Mouse (Mus musculus) ovary, postnatal 36 days (tissue): ENCODE data around the gene Gm20481.
"Not testable (repeated sequence)": the region's sequence is repeated elsewhere in the genome, so short reads cannot be mapped to it uniquely, and the experiment has no call there.

Experiments
- DNase-seq: peaks from one replicate; pipeline ENCODE4 v3.0.0; 2022; ENCODE audit warnings: low spot score, mixed read lengths

Gm20481 gene

DNA sequence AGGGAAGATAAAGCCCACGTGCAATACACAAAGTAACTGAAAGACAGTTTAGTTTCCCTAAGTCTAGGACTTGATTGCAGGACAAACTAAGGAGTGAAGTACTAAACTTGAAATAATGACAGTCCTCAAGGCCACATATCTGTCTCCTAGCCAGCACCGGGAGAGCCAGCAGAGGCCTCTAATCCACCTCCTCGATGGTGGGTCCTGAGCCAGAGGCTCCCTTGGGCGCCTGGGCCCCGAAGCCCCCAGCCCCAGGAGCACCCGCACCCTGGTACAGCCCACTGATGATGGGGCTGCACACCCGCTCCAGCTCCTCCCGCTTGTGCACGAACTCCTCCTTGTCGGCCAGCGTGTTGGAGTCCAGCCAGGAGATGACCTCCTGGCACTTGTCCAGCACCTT is at the start of gene Gm20481:
Gene Gm20481 (plus strand): TSS at position 91 of the 400 bp plus-strand sequence.
- DNase-seq: not testable (repeated sequence)

DNA sequence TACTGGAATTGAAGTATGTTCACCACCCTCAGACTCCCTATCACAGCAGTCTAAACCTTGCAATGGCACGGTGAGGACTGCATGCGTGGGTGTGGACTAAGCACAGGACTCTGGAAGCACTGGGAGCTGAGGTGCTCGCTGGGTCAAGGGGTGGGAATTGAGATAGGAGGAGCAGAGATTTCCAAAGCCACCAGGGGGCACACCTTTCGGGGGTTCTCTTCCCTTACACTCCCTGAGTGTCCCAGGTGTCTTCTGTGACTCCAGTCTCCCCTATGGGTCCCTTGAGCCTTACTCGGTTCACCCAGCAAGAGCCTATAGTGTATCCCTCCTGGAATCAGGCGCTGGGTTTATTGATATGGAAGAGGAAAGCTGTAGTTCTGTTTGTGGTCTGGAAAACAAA is 46.8 kb upstream of the Gm20481 start:
- DNase-seq: no peak

DNA sequence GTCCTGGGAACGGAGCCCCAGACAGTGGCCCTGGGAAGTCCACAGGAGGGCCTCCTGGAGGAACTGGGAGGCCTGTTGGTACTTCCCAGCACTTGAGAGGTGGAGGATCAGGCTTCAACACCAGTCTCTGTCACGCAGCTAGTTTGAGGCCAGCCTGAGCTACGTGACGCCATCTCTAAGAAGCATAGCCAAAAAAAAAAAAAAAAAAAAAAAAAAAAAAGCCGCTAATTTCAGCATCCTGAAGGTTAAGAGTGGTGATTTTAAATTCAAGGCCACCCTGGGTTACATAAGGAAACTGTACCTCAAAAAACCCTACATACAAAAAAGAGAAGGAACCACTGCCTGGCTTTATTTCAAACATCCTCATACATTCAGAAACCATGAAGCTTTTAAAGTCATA is 45.5 kb upstream of the Gm20481 start:
- no peak for DNase-seq

DNA sequence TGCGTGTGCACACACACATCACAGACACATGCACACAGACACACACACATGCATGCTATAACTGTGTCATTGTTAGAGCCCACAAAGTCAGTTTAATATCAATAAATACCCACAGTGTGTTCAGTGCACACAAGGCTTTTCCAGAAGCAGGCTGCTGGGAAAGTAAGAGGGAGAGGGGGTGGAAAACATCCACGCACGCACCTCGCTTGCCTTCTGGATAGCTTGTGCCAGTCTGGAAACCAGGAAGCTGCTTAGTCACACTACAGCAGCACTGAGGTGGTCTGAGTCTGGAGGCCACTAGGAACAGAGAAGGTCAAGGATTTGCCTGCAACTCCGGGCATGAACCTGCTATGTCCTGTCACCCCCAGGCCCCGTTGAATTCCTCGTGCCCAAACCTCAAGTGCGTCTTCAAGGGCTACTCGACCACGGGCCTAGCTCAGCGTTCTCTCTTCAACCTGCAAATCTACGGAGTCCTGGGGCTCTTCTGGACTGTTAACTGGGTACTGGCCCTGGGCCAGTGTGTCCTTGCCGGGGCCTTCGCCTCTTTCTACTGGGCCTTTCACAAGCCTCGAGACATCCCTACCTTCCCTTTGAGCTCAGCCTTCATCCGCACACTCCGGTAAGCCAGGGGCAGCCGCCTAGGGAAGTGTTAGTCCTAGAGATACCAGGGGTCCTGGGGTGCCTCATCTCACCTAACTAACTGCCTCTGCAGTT is 42.2 kb upstream of the Gm20481 start:
- DNase-seq: no peak

DNA sequence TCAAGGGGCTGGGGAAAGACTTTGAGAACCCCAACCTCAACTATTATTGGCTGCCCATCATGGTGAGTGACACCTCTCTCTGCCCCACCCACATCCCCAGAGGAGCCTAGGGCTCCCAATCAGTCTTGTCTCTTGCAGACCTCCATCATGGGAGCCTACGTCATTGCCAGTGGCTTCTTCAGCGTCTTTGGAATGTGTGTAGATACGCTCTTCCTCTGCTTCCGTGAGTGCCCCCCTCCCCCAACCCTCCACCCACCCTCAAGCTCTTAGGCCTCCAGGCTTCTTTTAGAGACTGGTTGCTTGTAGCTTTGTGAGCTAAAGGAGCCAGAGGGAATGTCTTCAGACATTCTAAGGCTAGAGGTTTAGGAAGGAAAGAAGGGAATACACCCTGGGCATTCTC is 40.9 kb upstream of the Gm20481 start:
- DNase-seq: no peak

DNA sequence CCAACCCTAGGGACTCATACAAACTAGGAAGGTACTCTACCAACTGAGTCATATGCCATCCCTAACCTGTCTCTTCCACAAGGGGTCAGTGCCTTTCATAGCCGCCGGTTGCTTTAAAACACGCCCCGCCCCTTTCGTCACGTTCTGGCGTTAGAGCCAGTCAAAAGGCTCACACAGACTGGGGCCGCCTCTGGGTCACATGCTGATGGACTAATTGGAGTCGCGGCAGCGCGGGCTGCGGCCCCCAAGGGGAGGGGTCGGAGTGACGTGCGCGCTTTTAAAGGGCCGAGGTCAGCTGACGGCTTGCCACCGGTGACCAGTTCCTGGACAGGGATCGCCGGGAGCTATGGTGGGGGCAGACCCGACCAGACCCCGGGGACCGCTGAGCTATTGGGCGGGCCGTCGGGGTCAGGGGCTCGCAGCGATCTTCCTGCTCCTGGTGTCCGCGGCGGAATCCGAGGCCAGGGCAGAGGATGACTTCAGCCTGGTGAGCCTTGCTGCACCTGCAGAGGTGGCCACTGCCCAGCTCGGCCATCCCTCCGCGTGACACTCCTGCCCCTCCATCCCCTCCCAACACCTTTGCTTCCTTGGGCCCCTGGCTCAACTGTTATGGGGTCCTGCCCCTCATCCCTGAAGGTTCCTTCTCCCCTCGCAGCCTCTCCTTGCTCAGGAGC is 38.5 kb upstream of the Gm20481 start, which contains the start of gene Neu1:
Gene Neu1 (plus strand): TSS at position 193 of the 674 bp plus-strand sequence.
- DNase-seq: peak; percentile 97

DNA sequence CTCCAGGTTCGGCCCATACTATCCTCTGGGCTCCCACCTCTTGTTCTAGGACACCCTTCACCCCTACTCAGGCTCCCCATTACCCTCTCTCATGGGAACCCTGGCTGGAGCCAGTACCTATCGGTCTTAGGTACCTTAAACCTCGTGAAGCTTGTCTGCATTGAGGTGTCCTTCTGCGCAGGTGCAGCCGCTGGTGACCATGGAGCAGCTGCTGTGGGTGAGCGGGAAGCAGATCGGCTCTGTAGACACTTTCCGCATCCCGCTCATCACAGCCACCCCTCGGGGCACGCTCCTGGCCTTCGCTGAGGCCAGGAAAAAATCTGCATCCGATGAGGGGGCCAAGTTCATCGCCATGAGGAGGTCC is 38.0 kb upstream of the Gm20481 start:
- peak; percentile 35 for DNase-seq

DNA sequence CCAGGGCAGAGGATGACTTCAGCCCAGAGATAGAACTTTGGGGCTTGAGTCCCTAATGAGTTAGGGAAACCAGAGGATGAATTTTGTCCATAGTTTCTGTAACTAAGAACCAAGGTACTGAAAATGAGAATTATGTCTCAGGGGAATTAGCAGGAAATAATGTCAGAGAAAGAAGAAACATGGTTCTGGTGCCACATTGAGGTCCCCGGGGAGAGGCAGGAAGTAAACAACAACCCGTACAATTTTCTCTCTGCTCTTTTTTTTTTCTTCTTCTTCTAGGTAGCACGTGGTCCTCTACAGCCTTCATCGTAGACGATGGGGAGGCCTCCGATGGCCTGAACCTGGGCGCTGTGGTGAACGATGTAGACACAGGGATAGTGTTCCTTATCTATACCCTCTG is 37.4 kb upstream of the Gm20481 start:
- no peak for DNase-seq

DNA sequence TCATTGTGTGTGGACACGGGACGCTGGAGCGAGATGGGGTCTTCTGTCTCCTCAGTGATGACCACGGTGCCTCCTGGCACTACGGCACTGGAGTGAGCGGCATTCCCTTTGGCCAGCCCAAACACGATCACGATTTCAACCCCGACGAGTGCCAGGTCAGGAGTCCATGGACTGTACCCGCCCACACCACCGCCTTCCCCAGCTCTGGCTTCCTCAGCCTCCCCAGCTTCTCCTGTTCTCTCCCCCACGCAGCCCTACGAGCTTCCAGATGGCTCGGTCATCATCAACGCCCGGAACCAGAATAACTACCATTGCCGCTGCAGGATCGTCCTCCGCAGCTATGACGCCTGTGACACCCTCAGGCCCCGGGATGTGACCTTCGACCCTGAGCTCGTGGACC is 35.7 kb upstream of the Gm20481 start:
- no peak for DNase-seq

DNA sequence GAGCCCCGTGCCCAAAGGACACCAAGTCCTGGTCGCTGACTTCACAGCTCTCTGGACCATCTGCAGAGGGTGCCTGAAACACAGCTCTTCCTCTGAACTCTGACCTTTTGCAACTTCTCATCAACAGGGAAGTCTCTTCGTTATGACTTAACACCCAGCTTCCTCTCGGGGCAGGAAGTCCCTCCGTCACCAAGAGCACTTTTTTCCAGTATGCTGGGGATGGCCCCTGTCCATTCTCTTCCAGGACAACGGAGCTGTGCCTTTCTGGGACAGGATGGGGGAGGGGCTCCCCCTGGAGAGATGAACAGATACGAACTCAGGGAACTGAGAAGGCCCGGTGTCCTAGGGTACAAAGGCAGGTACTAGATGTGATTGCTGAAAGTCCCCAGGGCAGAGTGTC is 34.9 kb upstream of the Gm20481 start:
- no peak for DNase-seq

DNA sequence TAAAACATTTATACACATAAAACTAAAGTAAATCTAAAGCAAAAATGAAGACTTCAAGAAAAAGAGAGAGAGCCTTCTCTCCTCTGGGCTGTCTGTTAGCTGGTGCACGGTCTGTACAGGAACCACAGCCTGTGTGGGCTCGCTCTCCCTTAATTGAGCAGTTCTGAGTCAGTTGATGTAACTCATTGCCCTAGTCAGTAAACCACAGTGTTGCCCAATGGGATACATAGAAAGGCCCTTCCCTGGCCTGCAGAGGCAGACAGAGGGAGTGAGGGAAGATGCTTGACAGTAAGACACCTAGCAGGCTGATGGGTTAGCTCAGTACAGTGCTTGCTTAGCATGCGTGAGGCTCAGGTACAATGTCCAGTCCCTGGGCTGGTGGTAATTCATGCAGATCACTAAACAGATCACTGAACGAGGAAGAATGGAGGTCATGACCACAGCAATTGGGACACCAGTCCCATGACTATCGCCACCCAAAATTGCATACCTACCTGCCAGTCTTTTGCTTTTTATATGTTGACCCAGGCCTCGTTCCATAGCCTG is 31.7 kb upstream of the Gm20481 start:
- no peak for DNase-seq

DNA sequence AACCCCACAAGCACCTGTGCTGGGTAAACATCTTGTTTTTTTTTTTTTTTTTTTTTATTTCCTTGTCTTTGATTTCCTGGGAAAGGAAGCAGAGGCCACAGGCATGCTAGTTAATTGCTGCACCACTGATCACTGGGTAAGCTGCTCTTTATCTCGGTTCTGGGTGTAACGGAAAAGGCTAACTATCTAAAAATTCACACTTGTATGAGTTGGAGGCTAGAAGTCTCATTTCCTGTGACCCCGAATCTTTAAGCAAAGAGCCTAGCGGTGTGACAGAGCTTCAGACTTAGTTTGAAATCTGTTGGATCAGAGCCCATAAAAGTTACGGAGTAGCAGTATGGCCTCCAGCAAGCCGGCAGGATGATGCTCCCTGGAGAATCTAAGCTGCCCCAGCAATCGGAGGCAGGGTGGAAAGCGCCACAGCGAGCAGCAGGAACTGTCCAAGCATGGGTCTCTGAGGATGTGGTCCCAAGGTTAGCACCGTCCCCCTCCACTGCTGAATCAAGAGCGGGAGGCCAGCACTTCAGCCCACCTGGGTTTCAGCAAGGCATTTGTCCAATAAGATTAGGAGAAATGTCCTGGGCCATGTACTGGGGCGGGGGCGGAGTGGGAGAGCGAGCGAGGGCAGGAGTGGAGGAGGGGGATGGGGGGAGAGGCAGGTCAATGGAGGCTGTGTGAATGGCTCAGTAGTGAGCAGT is 28.2 kb upstream of the Gm20481 start:
- peak; percentile 25 for DNase-seq

DNA sequence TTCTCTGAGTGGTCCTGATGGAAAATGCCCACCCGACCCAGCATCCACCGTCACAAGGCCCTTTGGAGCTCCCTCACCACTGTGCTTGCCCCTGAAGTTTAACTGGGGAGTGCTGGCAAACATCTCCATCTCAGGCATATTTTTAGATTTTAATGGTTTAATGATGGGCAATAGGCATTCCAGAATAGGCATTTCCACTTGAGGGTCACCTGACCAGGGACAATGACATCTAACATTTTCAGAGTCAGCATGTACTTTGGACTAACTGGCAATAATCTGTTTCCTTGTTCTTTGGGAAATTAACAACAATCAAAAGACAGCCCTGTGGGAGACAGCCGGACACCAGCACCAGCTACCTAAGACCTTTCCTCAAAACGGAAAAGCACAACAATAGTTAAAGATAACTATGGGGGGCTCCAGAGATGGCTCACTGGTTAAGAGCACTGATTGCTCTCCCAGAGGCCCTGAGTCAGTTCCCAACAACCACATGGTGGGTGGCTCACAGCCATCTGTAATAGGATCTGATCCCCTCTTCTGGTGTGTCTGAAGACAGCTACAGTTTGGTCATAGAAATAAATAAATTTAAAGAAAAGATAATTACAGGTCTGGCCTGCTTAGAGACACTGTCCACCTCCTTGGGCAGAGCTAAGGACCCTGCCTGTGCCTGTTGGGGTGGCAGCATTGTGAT is 26.4 kb upstream of the Gm20481 start:
- DNase-seq: no peak

DNA sequence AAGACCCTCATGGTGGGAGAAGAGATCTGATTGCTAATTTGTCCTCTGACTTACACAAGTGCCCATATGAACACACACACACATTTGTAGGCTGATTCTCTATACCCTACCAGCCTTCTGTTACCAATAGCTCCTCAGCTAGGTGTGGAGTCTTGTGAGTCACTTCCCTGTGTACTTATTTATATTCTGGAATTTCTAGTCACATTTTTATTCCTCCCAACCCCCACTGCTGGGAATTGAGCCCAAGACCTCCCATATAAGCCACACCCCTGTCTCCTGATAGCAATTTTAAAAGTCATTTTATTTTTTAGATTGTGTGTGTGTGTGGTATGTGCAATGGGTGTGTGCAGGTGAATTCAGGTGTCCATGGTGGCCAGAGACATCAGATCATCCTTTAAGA is 25.4 kb upstream of the Gm20481 start:
- DNase-seq: no peak

DNA sequence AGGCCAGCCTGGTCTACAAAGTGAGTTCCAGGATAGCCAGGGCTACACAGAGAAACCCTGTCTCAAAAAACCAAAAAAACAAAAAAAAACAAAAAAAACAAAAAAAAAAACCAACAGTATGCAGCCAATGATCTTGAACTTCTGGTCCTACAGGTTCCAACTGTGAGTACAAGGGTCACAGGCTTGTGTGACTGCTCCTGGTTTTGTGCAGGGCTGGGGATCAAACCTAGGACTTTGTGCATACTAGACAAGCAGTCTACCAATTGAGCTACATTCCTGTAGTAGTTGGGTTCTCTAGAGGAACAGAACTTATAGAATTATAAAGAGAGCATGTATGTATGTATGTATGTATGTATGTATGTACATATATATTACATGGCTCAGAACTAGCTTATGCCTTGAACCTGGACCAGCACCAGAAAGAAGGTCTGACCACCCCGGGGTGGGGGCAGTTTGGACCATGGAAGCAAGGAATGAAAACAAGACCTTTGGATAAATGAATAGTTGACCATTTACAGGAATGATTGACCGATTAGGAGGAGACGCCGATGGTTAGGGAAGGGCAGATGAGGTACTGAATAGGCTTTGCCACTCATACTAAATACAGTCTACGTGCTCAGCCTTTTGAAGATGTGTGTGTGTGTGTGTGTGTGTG is 23.1 kb upstream of the Gm20481 start:
- no peak for DNase-seq

DNA sequence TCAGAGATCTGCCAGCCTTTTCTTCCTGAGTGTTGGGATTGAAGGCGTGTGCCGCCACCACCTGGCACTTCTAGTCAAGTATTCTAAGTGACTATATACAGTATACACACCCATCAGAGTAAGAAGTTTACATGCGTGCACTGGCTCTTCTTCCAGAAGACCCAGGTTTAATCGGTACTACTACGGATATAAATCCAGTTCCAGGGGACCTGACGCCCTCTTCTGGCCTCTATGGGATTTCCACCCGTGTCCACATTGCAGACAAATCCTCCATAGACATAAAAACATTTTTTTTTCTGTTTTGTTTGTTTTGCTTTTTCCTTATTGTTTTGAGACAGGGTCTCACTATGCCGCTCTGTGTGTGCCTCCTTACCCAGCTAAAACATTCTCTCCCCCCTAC is 22.1 kb upstream of the Gm20481 start:
- DNase-seq: no peak

DNA sequence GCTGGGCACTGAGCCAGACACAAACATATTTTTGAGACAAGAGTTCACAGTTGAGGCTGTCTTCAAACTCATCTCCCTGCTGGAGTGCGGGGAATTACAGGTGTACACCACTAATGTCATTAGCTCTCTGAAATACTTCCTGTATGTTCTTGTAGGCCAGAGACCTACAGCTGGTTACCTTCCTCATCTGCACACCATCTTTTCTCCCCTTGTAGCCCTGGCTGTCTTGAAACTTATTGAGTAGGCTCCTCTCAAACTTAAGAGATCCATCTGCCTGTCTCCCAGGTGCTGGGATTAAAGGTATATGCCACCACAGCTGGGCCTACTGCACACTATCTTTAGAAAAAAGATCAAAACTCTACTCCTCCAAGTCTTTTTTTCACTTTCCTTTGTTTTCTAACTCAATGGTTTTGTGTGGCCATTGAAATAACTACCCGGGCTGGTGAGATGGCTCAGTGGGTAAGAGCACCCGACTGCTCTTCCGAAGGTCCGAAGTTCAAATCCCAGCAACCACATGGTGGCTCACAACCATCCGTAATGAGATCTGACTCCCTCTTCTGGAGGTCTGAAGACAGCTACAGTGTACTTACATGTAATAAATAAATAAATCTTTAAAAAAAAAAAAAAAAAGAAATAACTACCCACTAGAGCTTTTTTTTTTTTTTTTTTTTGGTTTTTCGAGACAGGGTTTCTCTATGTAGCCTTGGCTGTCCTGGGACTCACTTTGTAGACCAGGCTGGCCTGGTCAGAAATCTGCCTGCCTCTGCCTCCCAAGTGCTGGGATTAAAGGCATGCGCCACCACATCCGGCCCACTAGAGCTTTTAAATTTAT is 20.8 kb upstream of the Gm20481 start:
- not testable (repeated sequence) for DNase-seq

DNA sequence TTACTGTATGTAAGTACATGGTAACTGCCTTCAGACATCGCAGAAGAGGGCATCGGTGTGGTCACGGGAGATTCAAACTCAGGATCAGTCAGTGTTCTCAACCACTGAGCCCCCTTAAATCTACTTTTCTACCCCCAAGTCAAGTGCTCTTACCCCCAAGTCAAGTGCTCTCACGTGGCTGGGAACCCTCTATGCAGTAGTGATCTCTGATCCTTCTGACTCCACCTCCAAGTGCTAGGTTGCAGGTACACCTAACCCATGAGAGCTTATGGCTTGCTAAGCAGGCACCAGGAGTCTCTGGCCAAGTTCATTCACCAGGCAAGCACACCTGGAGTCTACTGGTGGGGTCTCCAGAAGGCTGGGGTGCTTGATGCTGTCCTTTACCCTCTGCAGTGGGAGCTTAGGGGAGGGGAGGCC is 20.2 kb upstream of the Gm20481 start:
- DNase-seq: no peak

DNA sequence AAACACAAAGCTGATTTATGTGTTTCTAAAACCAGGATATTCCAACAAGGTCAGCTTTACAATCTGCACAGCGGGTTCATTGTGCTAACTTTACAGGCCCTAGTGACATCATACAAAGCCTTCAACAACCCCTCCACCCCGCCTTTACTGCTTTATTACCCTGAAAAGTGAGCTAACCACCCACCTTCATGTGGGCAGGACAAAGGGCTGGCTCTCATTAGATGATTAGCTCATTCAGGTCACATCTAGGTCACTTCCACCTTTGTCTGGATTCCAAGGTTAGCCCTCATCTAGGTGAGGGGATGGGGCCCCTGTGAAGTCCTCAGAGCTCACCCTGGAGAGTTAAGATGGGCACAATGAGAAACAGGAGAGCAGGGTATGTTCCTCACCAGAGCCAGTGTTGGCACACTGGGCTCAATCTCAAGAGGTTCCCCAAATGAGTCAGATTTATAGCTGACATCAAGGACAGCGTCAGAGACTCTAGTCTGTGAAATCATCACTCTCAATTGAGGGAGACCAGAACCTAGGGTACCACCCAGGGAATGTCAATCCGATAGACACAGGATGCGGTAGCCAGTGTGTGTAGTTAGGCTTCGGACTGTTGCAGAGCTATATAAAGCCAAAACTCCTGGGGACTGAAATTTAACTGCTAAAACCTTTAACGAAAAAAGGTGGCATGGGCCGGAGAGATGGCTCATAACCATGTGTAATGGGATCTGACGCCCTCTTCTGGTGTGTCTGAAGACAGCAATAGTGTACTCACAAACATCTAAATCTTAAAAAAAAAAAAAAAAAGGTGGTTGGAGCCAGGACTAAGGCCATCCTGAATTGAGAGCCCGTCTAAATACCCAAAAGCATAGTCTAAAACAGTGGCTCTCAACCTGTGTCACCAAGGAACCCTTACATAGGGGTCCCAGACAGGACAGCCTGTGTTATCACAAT is 18.9 kb upstream of the Gm20481 start:
- DNase-seq: no peak
